Mouse (Mus musculus) E14TG2a.4 (cell line): ENCODE measurements around the gene Man1c1.

Source experiments
- H3K27me3 ChIP-seq: 2 replicates; pipeline ENCODE4 v1.6.1; 2014; ENCODE audit warnings: low read length, control low read depth; ENCODE audit not compliant: insufficient read depth
- H3K36me3 ChIP-seq: 2 replicates; pipeline ENCODE4 v1.6.1; 2014; ENCODE audit warnings: low read length, control low read depth; ENCODE audit not compliant: insufficient read depth
- H3K4me1 ChIP-seq: replicated peaks from 2 replicates; pipeline ENCODE4 v1.6.1; 2014; ENCODE audit warnings: low read depth, low read length, control low read depth
- H3K4me3 ChIP-seq: replicated peaks from 2 replicates; pipeline ENCODE4 v1.5.1; 2014; ENCODE audit warnings: mild to moderate bottlenecking, low read length
- H3K9me3 ChIP-seq: 2 replicates; pipeline ENCODE4 v1.6.1; 2014; ENCODE audit warnings: low read length, control low read depth
- CTCF ChIP-seq: conservative IDR thresholded peaks from 2 replicates; pipeline ENCODE4 v1.5.1; 2014; ENCODE audit warnings: low read length
- NANOG ChIP-seq: IDR thresholded peaks from 2 replicates; pipeline ENCODE4 v1.6.1; 2014; ENCODE audit warnings: borderline replicate concordance, low read length, mixed read lengths
- POU5F1 ChIP-seq: IDR thresholded peaks from 2 replicates; pipeline ENCODE4 v1.6.1; 2014; ENCODE audit warnings: low read length, borderline replicate concordance

The Man1c1 gene

DNA sequence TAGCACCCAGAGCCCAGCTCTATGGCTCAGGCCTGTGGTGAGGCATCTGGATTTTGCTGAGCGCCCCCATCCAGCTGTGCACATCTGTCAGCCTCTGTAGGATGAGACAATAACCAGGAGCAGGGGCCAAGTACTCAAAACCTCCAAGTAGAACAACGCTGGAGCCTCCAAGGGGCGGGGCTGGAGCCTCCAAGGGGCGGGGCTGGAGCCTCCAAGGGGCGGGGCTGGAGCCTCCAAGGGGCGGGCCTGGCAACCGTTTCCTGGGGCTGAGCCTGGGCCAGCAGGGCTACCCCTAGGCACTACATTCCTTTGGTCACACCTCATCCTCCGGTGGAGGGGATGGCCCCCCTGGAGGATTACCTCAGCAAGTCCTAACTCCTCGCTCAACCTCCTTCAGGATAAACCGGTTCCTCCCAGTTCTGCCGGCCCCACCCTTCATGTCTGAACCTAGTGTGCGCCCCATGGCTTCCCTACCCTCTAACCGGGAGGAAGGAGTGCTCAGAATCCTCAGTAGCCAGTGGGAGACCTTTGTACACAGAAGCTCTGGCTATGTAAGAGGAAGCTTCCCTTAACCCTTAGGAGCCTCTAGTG is 30.0 kb upstream of the Man1c1 start:
- peaks cover 45% of the 10 kb centered on the region for H3K27me3 ChIP-seq
- H3K4me1 ChIP-seq: peaks cover 86% of the 10 kb centered on the region
- no peaks in the 10 kb centered on the region for H3K9me3 ChIP-seq
- no peaks in the 10 kb centered on the region for H3K36me3 ChIP-seq
- H3K4me3 ChIP-seq: peak overlapping the region; percentile 62
- TF ChIP-seq CTCF (no peak), NANOG (peak; percentile 54; the same call in 1 of the 2 replicates)

DNA sequence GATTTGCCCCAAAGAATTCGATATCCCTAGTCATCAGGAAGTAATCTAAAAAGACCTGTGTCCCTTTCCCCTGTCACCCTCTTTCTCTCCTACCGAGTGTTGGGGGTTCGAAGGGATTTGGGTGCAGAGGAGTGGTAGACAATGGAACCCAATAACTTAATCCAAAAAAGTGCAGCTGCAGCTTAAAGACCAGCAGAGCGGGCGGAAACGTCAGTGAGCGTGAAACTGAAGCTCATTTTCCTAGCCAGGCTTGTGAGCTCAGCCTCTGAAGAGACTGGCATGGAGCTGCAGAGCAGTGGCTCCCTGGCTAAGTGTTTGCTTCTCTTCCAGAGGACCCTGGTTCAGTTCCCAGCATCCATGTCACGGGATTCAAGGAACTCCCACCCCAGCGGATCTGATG is 29.3 kb upstream of the Man1c1 start:
- Histone ChIP-seq H3K27me3 (peaks cover 52% of the 10 kb centered on the region), H3K36me3 (no peaks in the 10 kb centered on the region), H3K4me3 (peak overlapping the region; percentile 54; the same call in 1 of the 2 replicates), H3K9me3 (no peaks in the 10 kb centered on the region), H3K4me1 (peaks cover 91% of the 10 kb centered on the region)
- TF ChIP-seq POU5F1 (no peak), CTCF (no peak), NANOG (no peak)

DNA sequence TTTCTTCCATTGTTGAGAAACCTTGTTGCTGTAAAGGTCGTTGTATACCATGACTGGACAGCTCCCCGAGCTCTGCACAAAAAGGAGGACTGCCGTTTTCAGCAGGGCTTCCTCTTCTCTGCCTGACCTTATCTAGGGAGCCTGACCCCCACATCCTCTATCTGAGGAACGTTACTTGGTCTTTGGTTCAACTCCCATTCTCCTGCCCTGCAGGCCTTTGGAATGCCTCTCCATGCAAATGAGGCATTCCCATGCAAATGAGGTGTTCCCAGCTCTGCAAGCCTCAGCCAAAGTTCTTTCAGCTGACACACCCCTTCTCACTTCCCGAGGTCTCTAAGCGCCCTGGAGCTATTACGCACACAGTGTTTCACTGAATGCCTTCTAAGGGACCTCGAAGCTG is 26.0 kb upstream of the Man1c1 start:
- Histone ChIP-seq H3K4me3 (no peak overlapping the region; the same call in 1 of the 2 replicates), H3K27me3 (peaks cover 48% of the 10 kb centered on the region), H3K4me1 (peaks cover 80% of the 10 kb centered on the region), H3K9me3 (no peaks in the 10 kb centered on the region), H3K36me3 (no peaks in the 10 kb centered on the region)
- TF ChIP-seq CTCF (no peak), NANOG (0 out of 2 replicates have a peak, but pooled peaks have one; percentile 21)

DNA sequence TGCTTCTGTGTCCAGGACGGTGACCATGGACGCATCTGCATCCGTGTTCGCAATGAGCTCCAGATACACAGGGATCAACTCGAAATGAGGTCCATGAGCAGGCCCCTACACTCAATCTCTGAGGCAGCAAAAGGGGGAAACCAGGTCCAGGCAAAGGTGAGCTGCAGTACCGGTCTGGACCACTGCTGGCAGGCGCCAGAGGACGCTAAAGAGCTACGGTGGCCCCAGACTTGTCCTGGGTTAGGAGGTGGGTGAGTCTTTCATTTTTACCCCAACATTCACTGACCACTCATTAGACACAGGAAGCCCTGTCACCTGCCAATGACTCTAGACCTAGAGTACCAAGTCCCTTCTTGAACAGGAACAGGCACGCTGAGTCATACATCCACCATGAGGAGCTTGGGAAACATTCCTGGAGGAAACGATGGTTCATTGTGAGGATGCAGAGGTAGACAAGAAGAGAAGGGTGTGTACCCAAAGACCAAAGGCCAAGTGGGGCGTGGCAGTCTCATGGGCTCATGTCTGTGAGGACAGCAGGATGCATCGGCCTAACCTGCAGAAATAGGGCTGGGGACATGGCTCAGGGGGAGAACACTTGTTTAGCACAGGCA is 21.8 kb upstream of the Man1c1 start:
- H3K4me3 ChIP-seq: peak overlapping the region; percentile 30; the same call in 1 of the 2 replicates
- H3K9me3 ChIP-seq: no peaks in the 10 kb centered on the region
- peaks cover 26% of the 10 kb centered on the region for H3K27me3 ChIP-seq
- peaks cover 58% of the 10 kb centered on the region for H3K4me1 ChIP-seq
- TF ChIP-seq CTCF (peak; percentile 70), POU5F1 (no peak)
- no peaks in the 10 kb centered on the region for H3K36me3 ChIP-seq

DNA sequence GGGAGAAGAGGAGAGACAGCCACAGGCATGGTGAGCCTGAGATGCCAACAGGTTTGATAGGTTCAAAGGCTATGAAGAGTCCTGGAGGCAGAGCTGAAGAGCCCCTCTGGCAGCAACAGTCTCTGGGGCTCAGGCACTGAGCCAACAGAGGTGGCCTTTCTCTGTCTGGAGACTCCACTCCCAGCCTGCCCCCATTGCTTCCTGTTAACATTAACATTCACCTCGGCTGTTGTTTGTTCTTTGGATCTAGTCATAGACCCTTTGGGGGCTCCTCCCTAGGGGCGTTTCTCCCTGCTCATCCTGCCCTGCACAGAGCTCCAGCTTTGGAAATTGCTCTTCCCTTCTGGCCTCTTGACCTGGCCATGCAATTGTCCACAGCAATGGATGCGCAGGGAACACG is 20.9 kb upstream of the Man1c1 start:
- TF ChIP-seq NANOG: no peak
- no peak for TF ChIP-seq POU5F1
- no peak for TF ChIP-seq CTCF
- Histone ChIP-seq H3K27me3 (peaks cover 25% of the 10 kb centered on the region), H3K9me3 (no peaks in the 10 kb centered on the region)

DNA sequence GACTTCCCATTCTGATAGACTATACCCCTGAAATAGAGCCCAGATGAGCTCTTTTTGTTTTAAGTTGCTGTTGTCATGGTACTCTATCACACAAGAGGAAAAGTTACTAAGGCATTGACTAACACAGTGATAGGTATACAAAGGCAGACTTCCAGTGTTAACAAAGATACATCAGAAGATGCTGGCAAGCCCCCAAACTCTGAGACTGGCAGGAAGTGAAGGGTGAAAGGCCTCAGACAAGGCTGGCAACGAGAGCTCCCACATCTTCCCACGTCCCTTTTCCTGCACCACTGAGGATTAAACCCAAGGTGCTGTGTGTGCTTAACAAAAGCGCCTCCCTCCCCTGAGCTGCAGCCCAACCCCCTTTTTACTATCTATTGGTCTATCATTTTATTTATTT is 19.2 kb upstream of the Man1c1 start:
- Histone ChIP-seq H3K9me3 (no peaks in the 10 kb centered on the region), H3K4me3 (no peak overlapping the region), H3K27me3 (peaks cover 13% of the 10 kb centered on the region), H3K36me3 (no peaks in the 10 kb centered on the region), H3K4me1 (peaks cover 36% of the 10 kb centered on the region)
- no peak for TF ChIP-seq CTCF
- TF ChIP-seq POU5F1: no peak
- no peak for TF ChIP-seq NANOG

More for the DNA sequence above, 20.9 kb upstream of the Man1c1 start:
- Histone ChIP-seq H3K36me3 (no peaks in the 10 kb centered on the region), H3K4me1 (peaks cover 49% of the 10 kb centered on the region), H3K4me3 (peak overlapping the region; percentile 30; the same call in 1 of the 2 replicates)

DNA sequence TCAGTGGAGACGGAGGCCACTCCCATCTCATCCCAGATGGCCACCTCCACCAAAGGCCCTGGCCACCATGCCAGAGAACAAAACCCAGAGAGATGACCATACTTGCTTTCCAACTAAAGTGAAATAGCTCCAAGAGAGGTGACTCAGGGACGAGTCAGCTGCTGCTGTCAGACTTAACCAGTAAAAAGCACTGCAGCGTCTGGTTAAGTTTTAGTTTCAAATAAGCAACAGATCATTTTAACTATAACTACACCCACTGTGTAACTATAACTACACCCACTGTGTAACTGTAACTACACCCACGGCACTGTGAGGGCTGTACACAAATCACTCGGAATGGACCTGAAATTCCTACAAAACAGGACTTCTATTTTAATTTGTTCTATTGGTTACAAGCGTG is 17.0 kb upstream of the Man1c1 start:
- H3K4me3 ChIP-seq: no peak overlapping the region
- peaks cover 6% of the 10 kb centered on the region; the same call in 1 of the 2 replicates for H3K27me3 ChIP-seq
- H3K4me1 ChIP-seq: peaks cover 26% of the 10 kb centered on the region
- TF ChIP-seq NANOG: no peak
- no peaks in the 10 kb centered on the region for H3K36me3 ChIP-seq
- no peaks in the 10 kb centered on the region for H3K9me3 ChIP-seq

DNA sequence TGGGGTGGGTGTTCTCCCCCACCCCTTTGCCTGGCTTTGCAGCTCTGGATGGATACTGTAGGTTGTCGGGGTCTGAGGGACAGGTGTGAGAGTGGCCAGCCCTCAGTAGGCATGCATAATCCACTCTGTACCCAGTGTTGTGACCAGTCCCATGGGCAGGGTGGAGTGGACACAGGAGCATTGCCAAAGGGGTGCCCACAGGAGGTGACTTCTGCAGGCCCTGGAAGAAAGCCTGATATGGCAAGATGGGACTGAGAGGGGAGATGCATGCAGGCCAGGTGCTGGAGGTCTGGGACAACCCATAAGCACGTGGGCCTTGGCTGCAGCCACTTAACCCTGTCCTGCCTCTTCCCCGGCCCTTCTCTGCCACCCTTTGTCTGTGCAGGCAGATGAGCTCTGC is 16.3 kb upstream of the Man1c1 start:
- no peak overlapping the region for H3K4me3 ChIP-seq
- peaks cover 6% of the 10 kb centered on the region; the same call in 1 of the 2 replicates for H3K27me3 ChIP-seq
- peaks cover 19% of the 10 kb centered on the region for H3K4me1 ChIP-seq
- H3K9me3 ChIP-seq: no peaks in the 10 kb centered on the region
- TF ChIP-seq NANOG (no peak), POU5F1 (no peak), CTCF (no peak)
- no peaks in the 10 kb centered on the region for H3K36me3 ChIP-seq

DNA sequence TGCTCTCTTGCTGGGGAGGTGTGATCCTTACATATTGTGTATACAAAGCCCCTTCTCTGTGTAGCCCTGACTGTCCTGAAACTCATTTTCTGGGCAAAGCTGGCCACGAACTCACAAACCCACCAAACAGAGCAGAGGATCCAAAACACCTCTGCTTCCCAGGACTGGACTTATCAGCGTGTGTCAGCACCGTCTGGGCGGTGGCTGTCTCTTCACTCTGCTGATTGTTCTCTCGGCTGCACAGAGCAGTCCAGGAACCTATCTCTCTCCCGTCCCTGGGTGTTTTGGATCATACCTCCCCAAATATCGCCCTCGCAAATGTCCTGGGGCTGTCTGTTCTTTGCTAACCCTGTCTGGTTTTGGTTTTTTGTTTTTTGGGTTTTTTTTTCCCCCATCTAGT is 15.4 kb upstream of the Man1c1 start:
- no peak for TF ChIP-seq CTCF
- TF ChIP-seq POU5F1: no peak
- TF ChIP-seq NANOG: no peak
- peaks cover 10% of the 10 kb centered on the region for H3K4me1 ChIP-seq
- peaks cover 6% of the 10 kb centered on the region; the same call in 1 of the 2 replicates for H3K27me3 ChIP-seq
- no peak overlapping the region for H3K4me3 ChIP-seq
- H3K36me3 ChIP-seq: no peaks in the 10 kb centered on the region
- H3K9me3 ChIP-seq: no peaks in the 10 kb centered on the region
